Mouse (Mus musculus) forebrain, embryonic 12.5 days (tissue): ENCODE data around the gene Col4a5. TPM values are rescaled to one million over a fixed set of nuclear protein-coding genes. Genes with fewer than 3 reads are reported as not detected.

Experiments used
- ATAC-seq: fragments of 200-750 bp; cut with Nextera tagmentation; 2 replicates; pipeline ENCODE4 v1.8.0; 2017; ENCODE audit warnings: moderate TSS enrichment; ENCODE audit not compliant: low FRiP score
- H3K27ac ChIP-seq: fragments of 300-500 bp; sonication (generic); 2 replicates; pipeline ENCODE4 v1.5.1; 2016; ENCODE audit warnings: mild to moderate bottlenecking
- H3K27me3 ChIP-seq: fragments of 300-500 bp; sonication (generic); 2 replicates; pipeline ENCODE4 v1.6.1; 2016; ENCODE audit warnings: mild to moderate bottlenecking
- H3K36me3 ChIP-seq: fragments of 300-500 bp; sonication (generic); replicated peaks from 2 replicates; pipeline ENCODE4 v1.6.1; 2016; ENCODE audit warnings: mild to moderate bottlenecking
- H3K4me1 ChIP-seq: fragments of 300-500 bp; sonication (generic); 2 replicates; pipeline ENCODE4 v1.6.1; 2016
- H3K4me2 ChIP-seq: fragments of 300-500 bp; sonication (generic); 2 replicates; pipeline ENCODE4 v1.6.1; 2016; ENCODE audit warnings: mild to moderate bottlenecking, moderate library complexity
- H3K4me3 ChIP-seq: fragments of 300-500 bp; sonication (generic); replicated peaks from 2 replicates; pipeline ENCODE4 v1.5.1; 2016; ENCODE audit warnings: mild to moderate bottlenecking
- H3K9ac ChIP-seq: fragments of 300-500 bp; sonication (generic); 2 replicates; pipeline ENCODE4 v1.6.1; 2016; ENCODE audit warnings: mild to moderate bottlenecking
- H3K9me3 ChIP-seq: fragments of 300-500 bp; sonication (generic); 2 replicates; pipeline ENCODE4 v1.6.1; 2016
- WGBS: fragments of 180-500 bp; shearing (Covaris S2); methylation state at CpG from one replicate; pipeline ENCODE4 v1.1.7; 2016; 5-methylcytosine and 5-hydroxymethylcytosine counted together
- polyA plus RNA-seq: library from polyadenylated mRNA; unstranded; fragments of >200 nt; fragmentation: Nextera tagmentation; extraction: Ambion mirVana; gene quantifications from 2 replicates; pipeline ENCODE4 v1.2.1, GENCODE M21; 2016

Col4a5 gene
- 11.9 and 13.8 TPM in 2 replicates for polyA plus RNA-seq

DNA sequence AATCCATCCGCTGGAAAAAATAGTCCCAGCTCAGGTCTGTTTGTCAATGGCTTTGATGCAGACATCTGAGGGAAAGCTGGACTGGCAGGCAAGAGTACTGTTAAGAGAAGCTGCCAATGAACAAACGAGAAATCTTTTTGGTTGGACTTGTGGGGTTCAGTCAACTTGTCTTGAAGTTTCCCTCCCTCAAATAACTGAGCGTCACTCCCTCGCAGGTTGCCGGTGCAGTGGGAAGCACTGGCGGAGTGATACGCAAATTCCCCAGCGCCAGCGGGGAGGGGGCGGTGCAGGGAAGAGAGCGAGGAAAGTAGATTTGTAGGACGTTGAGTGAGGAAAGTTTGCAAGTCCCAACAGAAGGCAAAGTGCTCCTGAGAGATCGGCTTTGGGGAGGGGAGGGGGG, at the start of gene Col4a5:
Col4a5 (plus strand) TSS at position 276 of the 400 bp plus-strand sequence.
- Histone ChIP-seq H3K36me3 (no peaks in the 10 kb centered on the region), H3K27ac (no peak within 1 kb of the TSS), H3K4me1 (no peaks in the 10 kb centered on the region), H3K27me3 (peaks cover 28% of the 10 kb centered on the region), H3K4me3 (peak within 1 kb of the TSS; percentile 44), H3K4me2 (peak within 1 kb of the TSS; percentile 58), H3K9ac (0 out of 2 replicates have a peak within 1 kb of the TSS, but pooled peaks have one; percentile 44), H3K9me3 (no peaks in the 10 kb centered on the region)
- WGBS, result 17% methylated on average over 12 of the region's 13 CpGs
- ATAC-seq, result peak; percentile 92

DNA sequence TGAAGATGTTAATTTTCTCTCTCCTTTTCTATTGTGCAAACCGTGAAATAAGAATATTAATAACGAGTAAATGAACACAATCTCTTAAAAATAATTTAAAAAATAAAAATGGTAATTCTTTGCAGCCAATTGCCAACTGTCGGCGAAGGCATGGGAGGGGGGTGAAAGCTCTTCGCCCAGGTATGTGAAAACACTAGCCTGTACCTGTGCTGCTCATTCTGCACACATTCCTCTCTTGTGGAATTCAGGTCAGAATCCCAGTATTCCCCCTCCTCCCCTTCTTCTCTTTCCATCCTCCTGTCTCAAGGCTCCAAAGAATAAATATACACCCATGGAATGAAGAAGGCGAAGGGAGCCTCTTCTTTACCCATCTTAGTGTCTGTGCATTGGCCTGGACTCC, 38.4 kb upstream of the Col4a5 start:
- Histone ChIP-seq H3K27ac (no peak overlapping the region), H3K4me1 (no peaks in the 10 kb centered on the region), H3K9me3 (no peaks in the 10 kb centered on the region), H3K4me2 (no peak overlapping the region), H3K9ac (no peak overlapping the region), H3K36me3 (no peaks in the 10 kb centered on the region), H3K4me3 (no peak overlapping the region), H3K27me3 (peaks cover 14% of the 10 kb centered on the region)
- ATAC-seq, result no peak
- 93% methylated on average over 6 of the region's 6 CpGs for WGBS

DNA sequence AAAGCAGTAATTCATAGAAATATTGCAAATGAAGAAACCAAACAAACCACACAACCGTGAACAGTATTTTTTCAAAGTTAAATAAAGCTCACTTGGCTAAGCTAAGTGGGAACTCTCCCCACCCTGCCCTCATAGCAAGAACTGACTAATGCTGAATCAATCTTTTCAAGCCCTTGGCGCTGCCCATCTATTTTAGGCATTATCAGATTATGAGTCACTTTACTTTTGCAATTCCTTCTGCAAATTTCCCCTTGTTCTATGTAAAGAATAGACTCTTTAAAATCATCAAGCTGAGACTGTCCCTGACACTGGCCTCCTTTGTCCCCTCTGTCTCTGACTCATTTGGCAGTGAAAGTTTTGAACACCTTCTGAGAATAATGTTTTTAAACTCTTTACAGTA, 35.8 kb upstream of the Col4a5 start:
- Histone ChIP-seq H3K27ac (no peak overlapping the region), H3K9me3 (no peaks in the 10 kb centered on the region), H3K4me1 (no peaks in the 10 kb centered on the region), H3K36me3 (no peaks in the 10 kb centered on the region), H3K4me2 (no peak overlapping the region), H3K4me3 (no peak overlapping the region), H3K27me3 (peaks cover 12% of the 10 kb centered on the region), H3K9ac (no peak overlapping the region)
- WGBS, result 72% methylated on average over 2 of the region's 2 CpGs
- ATAC-seq, result no peak

DNA sequence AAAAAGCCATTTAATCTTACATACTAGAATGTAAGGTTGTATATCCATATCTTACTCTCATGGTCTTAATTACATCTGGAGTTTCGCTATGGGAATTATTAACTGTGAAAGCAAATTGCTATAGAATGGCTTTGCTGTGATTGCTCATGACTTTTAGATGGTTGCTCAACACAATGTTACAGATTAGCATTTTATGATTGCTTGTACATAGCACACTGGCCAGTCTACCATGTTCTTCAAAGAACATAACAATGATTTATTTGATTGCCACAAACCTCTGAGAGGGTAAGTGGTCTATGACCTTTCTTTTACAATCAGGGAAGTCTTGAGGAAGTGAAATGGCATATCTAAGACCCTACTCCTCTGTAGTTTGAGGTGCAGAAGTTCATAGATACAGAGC, 27.2 kb upstream of the Col4a5 start:
- no peak overlapping the region for H3K9ac ChIP-seq
- no peaks in the 10 kb centered on the region for H3K36me3 ChIP-seq
- H3K27me3 ChIP-seq, result peaks cover 24% of the 10 kb centered on the region
- H3K4me2 ChIP-seq, result no peak overlapping the region
- no peaks in the 10 kb centered on the region for H3K4me1 ChIP-seq
- H3K27ac ChIP-seq, result no peak overlapping the region
- WGBS, result 80% methylated on average over 1 of the region's 1 CpGs
- no peaks in the 10 kb centered on the region for H3K9me3 ChIP-seq
- ATAC-seq, result no peak
- no peak overlapping the region for H3K4me3 ChIP-seq

DNA sequence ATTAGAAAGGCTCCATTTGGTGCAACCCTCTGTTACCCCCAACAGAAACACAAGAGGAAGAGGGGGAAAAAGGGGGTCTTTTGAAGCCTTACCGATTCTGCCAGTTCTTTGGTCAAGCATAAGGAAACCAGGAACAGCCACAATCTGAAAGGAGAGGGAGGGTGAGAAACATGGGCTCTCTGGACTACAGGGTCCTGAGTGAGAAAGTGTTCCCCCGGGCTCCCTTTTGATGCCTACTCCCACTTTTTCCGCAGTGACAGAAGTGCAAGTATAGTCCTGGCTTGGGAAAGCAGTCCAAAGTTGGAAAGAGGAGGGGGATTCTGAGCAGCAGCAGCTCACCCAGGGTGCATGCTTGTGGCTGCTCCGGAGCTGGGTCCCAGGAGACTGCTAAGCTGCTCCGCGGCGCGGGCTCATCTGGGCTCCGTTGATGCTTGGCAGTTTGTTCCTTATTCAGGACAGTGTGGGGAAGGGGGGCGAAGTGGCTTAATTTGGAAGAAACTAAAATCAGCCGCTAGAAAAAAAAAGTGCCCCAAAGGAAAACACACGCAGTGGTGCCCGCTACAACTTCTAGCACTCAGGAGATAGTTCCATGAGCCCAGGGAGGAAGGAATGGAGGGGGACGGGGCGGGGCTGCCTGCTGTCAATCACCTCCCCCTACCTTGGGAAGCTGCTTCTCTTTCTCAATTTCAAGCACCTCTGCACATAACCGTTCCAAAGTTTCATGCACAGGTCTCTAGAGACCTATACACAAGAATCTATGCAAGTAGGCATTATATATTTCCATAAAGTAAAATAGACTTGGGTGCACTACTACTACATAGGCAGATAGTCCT, 1.5 kb upstream of the Col4a5 start, which contains the start of gene Col4a6:
Col4a6 (minus strand) TSS at position 607 of the 833 bp plus-strand sequence.
- peak; percentile 68 for ATAC-seq

DNA sequence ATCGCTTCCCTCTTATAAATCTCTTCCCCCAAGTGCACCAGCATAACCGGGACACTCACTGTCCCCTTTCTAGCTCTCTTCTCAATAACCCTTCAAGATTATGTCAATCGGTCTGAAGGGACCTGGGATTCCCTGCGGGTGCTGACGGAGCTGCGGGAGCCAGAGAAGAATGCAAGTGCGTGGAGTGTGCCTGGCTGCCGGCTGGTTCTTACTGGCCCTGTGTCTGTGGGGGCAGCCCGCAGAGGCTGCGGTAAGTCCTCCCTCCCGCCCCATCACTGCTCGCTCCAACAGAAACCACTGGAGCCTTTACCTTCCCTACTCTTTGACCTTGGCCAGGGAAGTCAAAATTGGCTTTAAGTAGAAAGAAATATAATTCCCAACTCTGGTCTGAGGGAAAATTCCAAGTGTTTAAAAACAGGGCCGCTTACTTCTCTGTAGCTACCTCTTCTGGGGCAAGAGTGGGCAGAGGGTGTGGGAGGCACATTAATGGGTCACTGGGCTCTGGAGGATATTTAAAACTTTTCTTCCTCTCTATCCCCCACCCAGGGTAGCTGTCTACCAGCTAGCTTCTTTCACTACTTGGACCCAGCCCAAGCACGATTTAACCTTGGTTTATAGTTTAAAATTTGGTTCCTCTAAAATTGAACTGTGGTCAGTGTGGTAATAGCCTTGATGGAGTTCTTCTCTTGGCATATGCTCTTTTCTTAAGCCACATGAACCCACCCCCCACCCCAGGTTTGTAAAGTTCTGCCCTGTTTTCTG, 562 bp downstream of the Col4a5 start:
- H3K4me2 ChIP-seq, result peak overlapping the region; percentile 58
- peaks cover 26% of the 10 kb centered on the region for H3K27me3 ChIP-seq
- no peaks in the 10 kb centered on the region for H3K9me3 ChIP-seq
- ATAC-seq, result peak; percentile 87; the same call in 1 of the 2 replicates
- H3K36me3 ChIP-seq, result no peaks in the 10 kb centered on the region
- no peaks in the 10 kb centered on the region for H3K4me1 ChIP-seq
- 16% methylated on average over 14 of the region's 14 CpGs for whole genome bisulfite sequencing
- H3K27ac ChIP-seq, result no peak overlapping the region
- 0 out of 2 replicates have a peak overlapping the region, but pooled peaks have one; percentile 44 for H3K9ac ChIP-seq
- peak overlapping the region; percentile 44 for H3K4me3 ChIP-seq

More for the DNA sequence above, 1.5 kb upstream of the Col4a5 start, which contains the start of gene Col4a6:
- H3K4me1 ChIP-seq, result no peaks in the 10 kb centered on the region
- peak within 1 kb of the TSS; percentile 44 for H3K4me3 ChIP-seq
- no peaks in the 10 kb centered on the region for H3K36me3 ChIP-seq
- H3K27ac ChIP-seq, result no peak within 1 kb of the TSS
- peak within 1 kb of the TSS; percentile 58 for H3K4me2 ChIP-seq
- H3K9me3 ChIP-seq, result no peaks in the 10 kb centered on the region
- H3K27me3 ChIP-seq, result peaks cover 28% of the 10 kb centered on the region
- no peak within 1 kb of the TSS for H3K9ac ChIP-seq
- WGBS, result 12% methylated on average over 16 of the region's 16 CpGs

DNA sequence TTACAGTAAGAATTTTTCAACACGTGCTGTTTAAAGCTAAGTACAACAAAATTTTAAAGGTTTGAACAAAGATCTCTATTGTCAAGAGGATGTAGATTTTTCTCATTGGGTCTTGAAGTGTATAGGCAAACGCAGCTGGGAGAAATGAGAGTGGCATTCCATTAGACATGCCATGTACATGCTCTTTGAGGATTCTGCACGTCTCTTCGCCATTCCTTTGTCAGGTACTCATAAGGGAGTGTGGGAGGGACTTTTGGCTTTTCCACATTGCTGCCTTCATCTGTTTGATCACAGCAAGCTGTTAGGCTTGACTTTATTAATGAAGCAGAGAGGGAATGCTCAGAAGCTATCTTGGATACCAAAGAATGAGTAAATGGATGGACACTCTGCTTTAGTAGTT, 19.4 kb downstream of the Col4a5 start:
- no peak overlapping the region for H3K9ac ChIP-seq
- no peaks in the 10 kb centered on the region for H3K4me1 ChIP-seq
- 73% methylated on average over 4 of the region's 4 CpGs for WGBS
- no peaks in the 10 kb centered on the region for H3K36me3 ChIP-seq
- no peak for ATAC-seq
- no peak overlapping the region for H3K4me3 ChIP-seq
- peaks cover 6% of the 10 kb centered on the region; the same call in 1 of the 2 replicates for H3K27me3 ChIP-seq
- no peak overlapping the region for H3K27ac ChIP-seq
- no peak overlapping the region for H3K4me2 ChIP-seq
- no peaks in the 10 kb centered on the region for H3K9me3 ChIP-seq

DNA sequence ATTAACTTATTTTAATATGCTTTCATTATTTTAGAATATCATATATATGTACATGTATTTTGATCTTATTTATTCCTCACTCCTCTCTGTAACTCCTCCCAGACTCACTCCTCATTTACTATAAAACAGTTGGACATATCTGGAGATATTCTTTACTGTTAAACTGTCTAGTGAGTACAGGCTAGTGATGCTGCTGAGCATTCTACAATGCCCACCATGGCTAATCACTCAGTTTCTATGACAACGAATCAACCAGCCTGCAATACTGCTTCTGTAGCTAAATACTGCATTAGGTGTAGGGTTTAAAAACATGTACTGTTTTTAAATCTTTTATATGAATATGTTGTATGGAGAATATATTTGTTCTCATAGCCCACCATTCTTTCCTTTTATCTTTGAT, 27.9 kb downstream of the Col4a5 start:
- Histone ChIP-seq H3K4me2 (no peak overlapping the region), H3K4me1 (no peaks in the 10 kb centered on the region), H3K4me3 (no peak overlapping the region), H3K9me3 (no peaks in the 10 kb centered on the region), H3K27ac (no peak overlapping the region), H3K9ac (no peak overlapping the region), H3K36me3 (no peaks in the 10 kb centered on the region), H3K27me3 (no peaks in the 10 kb centered on the region)
- no peak for ATAC-seq
- WGBS, result 97% methylated on average over 1 of the region's 1 CpGs

DNA sequence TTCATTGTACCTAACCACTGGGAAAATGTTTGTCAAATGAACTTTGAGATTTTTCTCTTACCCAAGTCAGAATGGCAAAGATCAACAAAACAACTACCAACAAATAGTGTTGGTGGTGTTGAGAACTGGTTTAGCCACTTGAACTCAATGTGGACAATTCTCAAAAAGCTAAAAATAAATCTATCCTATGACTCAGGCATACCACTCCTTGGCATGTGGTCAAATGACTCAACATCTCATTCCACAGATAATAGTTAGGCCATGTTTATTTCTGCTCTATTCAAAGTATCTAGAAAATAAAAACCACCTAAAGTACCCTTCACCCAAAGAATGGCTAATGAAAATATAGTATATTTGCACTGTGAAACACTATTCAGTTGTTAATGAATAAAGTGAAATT, 58.3 kb downstream of the Col4a5 start:
- no peak overlapping the region for H3K4me2 ChIP-seq
- H3K27me3 ChIP-seq, result no peaks in the 10 kb centered on the region
- H3K9ac ChIP-seq, result no peak overlapping the region
- H3K4me1 ChIP-seq, result no peaks in the 10 kb centered on the region
- no peak overlapping the region for H3K27ac ChIP-seq
- ATAC-seq, result no peak
- no peaks in the 10 kb centered on the region for H3K36me3 ChIP-seq
- H3K9me3 ChIP-seq, result no peaks in the 10 kb centered on the region
- no peak overlapping the region for H3K4me3 ChIP-seq

DNA sequence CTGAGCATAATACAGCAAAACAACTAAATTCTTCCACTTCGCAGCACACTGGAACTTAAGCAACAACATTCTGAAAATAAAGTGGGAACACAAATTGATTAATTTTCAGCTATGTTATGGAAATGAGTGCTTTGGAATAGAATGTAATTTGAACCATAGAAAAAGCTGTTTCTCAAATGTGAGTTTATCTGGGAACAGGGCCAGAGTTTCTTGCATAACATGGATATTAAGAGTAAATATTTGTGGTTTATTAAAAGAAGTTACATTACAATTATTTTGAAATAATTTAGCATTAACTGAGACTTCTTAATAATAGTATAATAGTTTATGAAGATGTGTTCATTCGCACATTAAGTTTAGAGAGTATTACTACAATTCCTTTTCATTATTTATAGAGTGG, 72.3 kb downstream of the Col4a5 start:
- Histone ChIP-seq H3K4me2 (no peak overlapping the region), H3K4me3 (no peak overlapping the region), H3K9me3 (no peaks in the 10 kb centered on the region), H3K4me1 (no peaks in the 10 kb centered on the region), H3K27me3 (0 out of 2 replicates have a peak, but pooled peaks cover 4% of the 10 kb centered on the region), H3K27ac (no peak overlapping the region), H3K9ac (no peak overlapping the region), H3K36me3 (no peaks in the 10 kb centered on the region)
- WGBS, result 92% methylated on average over 2 of the region's 2 CpGs
- ATAC-seq, result no peak

DNA sequence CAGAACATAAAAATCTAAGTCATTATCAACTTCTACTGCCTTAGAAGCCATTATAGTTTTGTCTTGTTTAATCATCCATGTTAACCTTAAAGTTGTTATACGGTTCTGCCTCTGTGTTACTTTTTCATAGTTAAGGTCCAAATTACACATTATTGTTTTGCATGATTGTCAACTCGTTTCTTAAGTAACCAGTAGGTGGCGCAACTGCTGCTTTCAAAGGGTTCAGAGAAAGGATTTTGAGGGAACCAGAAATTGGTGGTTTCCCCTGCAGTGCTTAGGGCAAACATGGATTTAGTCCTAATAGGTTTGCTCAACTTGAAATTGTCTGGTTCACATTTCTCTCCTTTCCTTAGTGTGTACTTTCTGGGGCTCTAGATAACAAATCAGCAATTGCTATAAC, 115.1 kb downstream of the Col4a5 start:
- WGBS, result 36% methylated on average over 3 of the region's 3 CpGs
- Histone ChIP-seq H3K27ac (no peak overlapping the region), H3K9me3 (no peaks in the 10 kb centered on the region), H3K27me3 (no peaks in the 10 kb centered on the region), H3K4me1 (no peaks in the 10 kb centered on the region), H3K9ac (no peak overlapping the region), H3K4me3 (no peak overlapping the region), H3K4me2 (no peak overlapping the region), H3K36me3 (no peaks in the 10 kb centered on the region)
- ATAC-seq, result no peak

DNA sequence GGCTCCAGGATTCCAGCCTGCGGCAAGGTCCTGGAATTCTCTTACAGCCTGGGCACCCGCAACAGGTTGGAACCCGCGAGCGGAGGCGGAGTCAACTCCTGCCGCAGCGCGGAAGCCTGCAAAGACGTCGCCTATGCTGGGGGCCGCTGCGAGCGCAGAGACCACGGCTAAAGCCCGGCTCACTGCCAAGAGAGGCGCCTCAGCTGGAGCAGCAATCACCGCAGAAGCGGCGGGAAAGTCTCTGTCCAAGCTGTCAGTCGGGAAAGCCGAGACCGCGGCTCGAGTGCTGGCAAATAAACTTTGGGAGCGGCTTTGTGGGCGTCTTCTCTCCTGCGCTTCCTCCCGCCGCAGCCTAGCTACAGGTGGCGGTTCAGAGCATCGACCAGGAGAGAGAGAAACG, 246.5 kb downstream of the Col4a5 start:
- 17% methylated on average over 31 of the region's 33 CpGs for WGBS
- Histone ChIP-seq H3K9ac (no peak overlapping the region), H3K27me3 (peaks cover 65% of the 10 kb centered on the region)

More for the DNA sequence above, 246.5 kb downstream of the Col4a5 start:
- Histone ChIP-seq H3K4me1 (no peaks in the 10 kb centered on the region; the same call in none of the 2 replicates), H3K9me3 (no peaks in the 10 kb centered on the region), H3K4me2 (peak overlapping the region; percentile 58), H3K36me3 (no peaks in the 10 kb centered on the region), H3K27ac (no peak overlapping the region), H3K4me3 (peak overlapping the region; percentile 37)
- ATAC-seq, result no peak
